Mouse (Mus musculus): ENCODE measurements around the gene Zbtb32. TPM values are rescaled to one million over a fixed set of nuclear protein-coding genes. Genes with fewer than 3 reads are reported as not detected.

Zbtb32 gene
- total and polyA plus RNA-seq, 3 experiments: 20.1 to 32.8 TPM; not detected in 1

DNA sequence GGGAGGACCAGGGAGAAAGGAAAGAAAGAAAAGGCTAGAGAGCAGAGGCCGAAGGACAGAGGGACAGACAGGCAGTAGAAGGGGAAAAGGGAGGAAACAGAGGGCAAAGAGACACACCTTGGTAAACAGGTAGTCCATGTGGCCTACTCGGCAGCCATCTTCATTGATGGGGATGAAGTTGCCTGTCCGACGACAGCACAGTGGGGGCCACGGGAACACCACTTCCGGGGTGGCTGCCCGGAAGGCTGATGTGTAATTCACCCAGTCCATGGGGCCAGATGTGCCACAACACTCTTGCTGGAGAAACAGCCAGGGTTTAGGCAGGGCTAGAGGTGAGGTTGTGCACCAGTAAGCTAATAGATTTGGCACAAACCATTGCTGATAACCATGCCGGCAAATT, 6.2 kb upstream of the Zbtb32 start:
- no peak for TF ChIP-seq CHD2 (IDR thresholded peaks at IDR 0.05; ENCODE audit: low read length)
- no peak for TF ChIP-seq MXI1 (IDR thresholded peaks at IDR 0.05; ENCODE audit: low read depth, low read length)
- TF ChIP-seq CTCF (IDR thresholded peaks at IDR 0.05 in 2 of 3, conservative IDR thresholded peaks at IDR 0.05 in 1 of 3; ENCODE audit: control insufficient read depth in 1 of 3, insufficient read depth in 1 of 3, low read depth in 2 of 3, low read length in 3 of 3, poor library complexity in 1 of 3, severe bottlenecking in 1 of 3): no peak
- TF ChIP-seq SMC3 (IDR thresholded peaks at IDR 0.05; ENCODE audit: low read depth, low read length): no peak
- no peak for TF ChIP-seq ZNF384 (IDR thresholded peaks at IDR 0.05; ENCODE audit: low read depth, low read length)
- no peak for TF ChIP-seq EP300 (IDR thresholded peaks at IDR 0.05; ENCODE audit: low read depth in 1 of 2, low read length in 2 of 2)
- TF ChIP-seq ELF1 (IDR thresholded peaks at IDR 0.05; ENCODE audit: low read depth, low read length): no peak
- TF ChIP-seq HCFC1 (IDR thresholded peaks at IDR 0.05; ENCODE audit: low read depth, low read length): no peak
- TF ChIP-seq MAFK (IDR thresholded peaks at IDR 0.05; ENCODE audit: borderline replicate concordance, low read depth, low read length): no peak
- no peak for TF ChIP-seq JUND (IDR thresholded peaks at IDR 0.05; ENCODE audit: low read depth, low read length)
- no peak for TF ChIP-seq KAT2A (conservative IDR thresholded peaks at IDR 0.05; ENCODE audit: low read depth, low read length)
- no peak for TF ChIP-seq MAZ (IDR thresholded peaks at IDR 0.05; ENCODE audit: low read depth, low read length)
- no peak for TF ChIP-seq E2F4 (IDR thresholded peaks at IDR 0.05; ENCODE audit: borderline replicate concordance, low read depth, low read length)
- TF ChIP-seq CHD1 (IDR thresholded peaks at IDR 0.05; ENCODE audit: low read depth, low read length): no peak
- H3K36me3 ChIP-seq (ENCODE audit: control insufficient read depth in 1 of 2, insufficient read depth in 2 of 2, low read length in 2 of 2): no peaks in the 10 kb centered on the region
- H3K27ac ChIP-seq (ENCODE audit: control insufficient read depth, low read depth, low read length): no peak overlapping the region
- peaks cover 0 to 3% of the 10 kb centered on the region in 2 experiments; a peak in 1 of 4 replicates for H3K4me1 ChIP-seq (ENCODE audit: control insufficient read depth in 1 of 2, insufficient read depth in 2 of 2, low read length in 2 of 2)
- no peak for DNase-seq (ENCODE audit: low read depth, low spot score)
- H3K79me2 ChIP-seq (ENCODE audit: control insufficient read depth, insufficient read depth, low read length, poor library complexity): no peaks in the 10 kb centered on the region; the same call in 1 of the 2 replicates
- H3K27me3 ChIP-seq (ENCODE audit: control insufficient read depth in 1 of 2, insufficient read depth in 2 of 2, low read length in 2 of 2): no peaks in the 10 kb centered on the region
- no peak overlapping the region for H3K9ac ChIP-seq (ENCODE audit: control insufficient read depth, low read depth, low read length, poor library complexity, severe bottlenecking)
- H3K4me3 ChIP-seq (ENCODE audit: control insufficient read depth in 1 of 2, insufficient read depth in 1 of 2, low read depth in 2 of 2, low read length in 2 of 2): no peak overlapping the region
- no peaks in the 10 kb centered on the region for H3K9me3 ChIP-seq (replicated peaks; ENCODE audit: insufficient read depth, low read length)

DNA sequence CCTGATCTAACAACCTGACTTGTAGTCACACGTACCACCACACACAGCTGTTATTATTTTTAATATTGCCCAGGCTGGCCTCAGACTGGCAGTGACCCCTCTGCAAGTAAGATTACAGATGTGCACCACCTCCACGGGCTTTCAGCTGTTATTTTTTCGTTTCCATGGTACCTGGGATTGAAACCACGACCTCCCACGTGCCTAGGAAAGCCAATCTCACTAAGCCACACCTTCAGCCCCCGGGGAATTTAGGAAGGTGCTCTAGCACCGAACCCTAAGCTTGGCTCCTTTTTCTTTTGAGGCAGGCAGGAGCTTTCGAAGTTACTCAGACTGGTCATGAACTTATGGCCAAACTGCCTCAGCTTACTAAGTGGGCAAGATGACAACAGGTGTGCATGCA, 5.7 kb upstream of the Zbtb32 start:
- Histone ChIP-seq H3K79me2 (ENCODE audit: control insufficient read depth, insufficient read depth, low read length, poor library complexity) (no peaks in the 10 kb centered on the region; the same call in 1 of the 2 replicates), H3K9me3 (replicated peaks; ENCODE audit: insufficient read depth, low read length) (no peaks in the 10 kb centered on the region), H3K27ac (ENCODE audit: control insufficient read depth, low read depth, low read length) (no peak overlapping the region), H3K9ac (ENCODE audit: control insufficient read depth, low read depth, low read length, poor library complexity, severe bottlenecking) (no peak overlapping the region), H3K27me3 (ENCODE audit: control insufficient read depth in 1 of 2, insufficient read depth in 2 of 2, low read length in 2 of 2) (no peaks in the 10 kb centered on the region), H3K4me3 (ENCODE audit: control insufficient read depth in 1 of 2, insufficient read depth in 1 of 2, low read depth in 2 of 2, low read length in 2 of 2) (no peak overlapping the region), H3K4me1 (ENCODE audit: control insufficient read depth in 1 of 2, insufficient read depth in 2 of 2, low read length in 2 of 2) (peaks cover 0 to 3% of the 10 kb centered on the region in 2 experiments; a peak in 1 of 4 replicates), H3K36me3 (ENCODE audit: control insufficient read depth in 1 of 2, insufficient read depth in 2 of 2, low read length in 2 of 2) (no peaks in the 10 kb centered on the region)
- no peak for DNase-seq (ENCODE audit: low read depth, low spot score)
- TF ChIP-seq JUND (IDR thresholded peaks at IDR 0.05; ENCODE audit: low read depth, low read length) (no peak), ZKSCAN1 (IDR thresholded peaks at IDR 0.05; ENCODE audit: low read depth, low read length) (no peak), ZNF384 (IDR thresholded peaks at IDR 0.05; ENCODE audit: low read depth, low read length) (no peak), GATA1 (IDR thresholded peaks at IDR 0.05; ENCODE audit: low read depth, low read length) (no peak), CTCF (IDR thresholded peaks at IDR 0.05 in 2 of 3, conservative IDR thresholded peaks at IDR 0.05 in 1 of 3; ENCODE audit: control insufficient read depth in 1 of 3, insufficient read depth in 1 of 3, low read depth in 2 of 3, low read length in 3 of 3, poor library complexity in 1 of 3, severe bottlenecking in 1 of 3) (no peak), E2F4 (IDR thresholded peaks at IDR 0.05; ENCODE audit: borderline replicate concordance, low read depth, low read length) (no peak), POLR2AphosphoS5 (IDR thresholded peaks at IDR 0.05; ENCODE audit: borderline replicate concordance, low read depth, low read length) (no peak), ZMIZ1 (IDR thresholded peaks at IDR 0.05; ENCODE audit: low read depth, low read length) (no peak), POLR2A (IDR thresholded peaks at IDR 0.05; ENCODE audit: control insufficient read depth in 1 of 2, insufficient read depth in 1 of 2, low read depth in 1 of 2, low read length in 2 of 2, poor library complexity in 1 of 2) (no peak), MYB (IDR thresholded peaks at IDR 0.05; ENCODE audit: low read depth, low read length) (no peak), RAD21 (IDR thresholded peaks at IDR 0.05; ENCODE audit: low read depth, low read length) (no peak), MEF2A (IDR thresholded peaks at IDR 0.05; ENCODE audit: extremely low read depth, insufficient replicate concordance, low read depth, low read length, poor library complexity, severe bottlenecking) (no peak), MAX (IDR thresholded peaks at IDR 0.05; ENCODE audit: low read length) (no peak), EP300 (IDR thresholded peaks at IDR 0.05; ENCODE audit: low read depth in 1 of 2, low read length in 2 of 2) (no peak), USF2 (IDR thresholded peaks at IDR 0.05; ENCODE audit: borderline replicate concordance in 1 of 2, insufficient read depth in 1 of 2, low read depth in 1 of 2, low read length in 2 of 2) (no peak), MXI1 (IDR thresholded peaks at IDR 0.05; ENCODE audit: low read depth, low read length) (no peak), MYC (IDR thresholded peaks at IDR 0.05; ENCODE audit: low read depth, low read length) (no peak), SMC3 (IDR thresholded peaks at IDR 0.05; ENCODE audit: low read depth, low read length) (no peak), CHD2 (IDR thresholded peaks at IDR 0.05; ENCODE audit: low read length) (no peak), TAL1 (IDR thresholded peaks at IDR 0.05; ENCODE audit: low read length) (no peak)
